In the genomic region with DNA sequence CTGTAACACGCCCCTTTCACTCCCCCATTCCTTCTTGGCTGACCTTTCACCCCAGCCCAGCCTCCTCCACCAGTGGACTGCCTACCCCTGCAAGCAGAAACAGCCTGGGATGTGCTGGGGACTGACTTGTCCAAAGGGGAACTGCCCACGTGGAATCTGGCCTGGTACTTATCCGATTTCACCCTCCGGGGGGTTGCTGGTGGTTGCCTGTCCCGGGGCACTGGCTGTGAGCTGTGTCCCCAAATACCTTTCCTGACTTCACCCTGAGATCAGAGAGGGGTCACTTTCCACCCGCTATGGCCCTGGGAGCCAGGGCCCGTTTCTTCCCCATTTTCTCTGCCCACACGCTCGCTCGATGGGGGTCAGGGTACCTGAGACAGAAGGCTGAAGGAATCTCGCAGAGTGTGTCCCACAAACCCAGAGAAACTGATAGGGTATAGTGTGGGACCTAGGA, we compare ENCODE assay signal across 9 mouse cellular contexts. TPM values are rescaled to one million over a fixed set of nuclear protein-coding genes. Genes with fewer than 3 reads are reported as not detected.
A peak's percentile ranks its signal among the peaks of the same experiment; 100 is the strongest.
DNase-seq lines count a peak whose midpoint lies in the region; ATAC-seq and TF ChIP-seq lines count a peak whose summit lies in the region.
"Had no signal": no experiment of that assay in that cellular context is flagged by ENCODE, and none has a peak within 500 bp of the region (broad histone marks: within the 10 kb centered on the region; RNA-seq: fewer than 3 reads in every experiment).

No protein-coding gene starts in this region.

- TF ChIP-seq POLR2A in bone marrow, adult 2 months (IDR thresholded peaks at IDR 0.05; ENCODE audit: borderline replicate concordance, control insufficient read depth, low read depth, low read length): no peak

- peaks cover 23% of the 10 kb centered on the region for H3K4me1 ChIP-seq in heart, embryonic 12.5 days (replicated peaks)
- H3K4me1 ChIP-seq in lung, embryonic 14.5 days (ENCODE audit: insufficient read depth): no peaks in the 10 kb centered on the region
- peaks cover 2% of the 10 kb centered on the region; the same call in 1 of the 2 replicates for H3K4me1 ChIP-seq in bone marrow, adult 2 months (ENCODE audit: control insufficient read depth, insufficient read depth, low read length)
- peaks cover 21% of the 10 kb centered on the region for H3K4me1 ChIP-seq in intestine, embryonic 15.5 days (replicated peaks)

- H3K4me3 ChIP-seq in heart, embryonic 12.5 days: peak overlapping the region; percentile 50; the same call in 1 of the 2 replicates
- H3K4me3 ChIP-seq in lung, embryonic 14.5 days (ENCODE audit: low read depth, low read length): no peak overlapping the region
- peak overlapping the region; percentile 4 for H3K4me3 ChIP-seq in bone marrow, adult 2 months (replicated peaks; ENCODE audit: control insufficient read depth, low read depth, low read length)
- H3K4me3 ChIP-seq in intestine, embryonic 15.5 days (replicated peaks): peak overlapping the region; percentile 38; the same call in 1 of the 2 replicates

- TF ChIP-seq CTCF in lung, embryonic 14.5 days (IDR thresholded peaks at IDR 0.05; ENCODE audit: low read depth): no peak
- TF ChIP-seq CTCF in bone marrow, adult 2 months (IDR thresholded peaks at IDR 0.05; ENCODE audit: control insufficient read depth, insufficient read depth, low read length): no peak

- no peak overlapping the region for H3K27ac ChIP-seq in heart, embryonic 12.5 days (ENCODE audit: poor library complexity, severe bottlenecking)
- no peak overlapping the region for H3K27ac ChIP-seq in lung, embryonic 14.5 days (ENCODE audit: low read depth)
- H3K27ac ChIP-seq in bone marrow, adult 2 months (ENCODE audit: control insufficient read depth, insufficient read depth, low read depth, low read length, poor library complexity): no peak overlapping the region
- H3K27ac ChIP-seq in intestine, embryonic 15.5 days: no peak overlapping the region
- H3K27ac ChIP-seq: embryonic facial prominence, embryonic 12.5 days had no signal

- ATAC-seq in heart, embryonic 12.5 days (ENCODE audit: insufficient number of reproducible peaks, low FRiP score): no peak
- ATAC-seq in lung, embryonic 14.5 days (ENCODE audit: insufficient read depth): no peak
- ATAC-seq in intestine, embryonic 15.5 days: no peak; the same call in 1 of the 2 replicates
- ATAC-seq in frontal cortex, adult (ENCODE audit: low TSS enrichment): no peak

- WGBS in heart, embryonic 12.5 days: 62% methylated on average over 11 of the region's 11 CpGs
- WGBS in lung, embryonic 14.5 days: 53% methylated on average over 11 of the region's 11 CpGs
- 69% methylated on average over 11 of the region's 11 CpGs for WGBS in bone marrow, adult 2 months
- WGBS in intestine, embryonic 15.5 days: 57% methylated on average over 11 of the region's 11 CpGs

- no peak overlapping the region for H3K9ac ChIP-seq in heart, embryonic 12.5 days
- no peak overlapping the region for H3K9ac ChIP-seq in lung, embryonic 14.5 days
- H3K9ac ChIP-seq in intestine, embryonic 15.5 days: no peak overlapping the region
- H3K9ac ChIP-seq: embryonic facial prominence, embryonic 12.5 days had no signal

- intact Hi-C loops in heart, postnatal 14 days (cut with DNase I): loop anchor here (5.0 kb wide), 1 partner anchor 50 kb away; no protein-coding TSS in a partner anchor

- H3K36me3 ChIP-seq in heart, embryonic 12.5 days: no peaks in the 10 kb centered on the region
- no peaks in the 10 kb centered on the region for H3K36me3 ChIP-seq in lung, embryonic 14.5 days (ENCODE audit: insufficient read depth)
- no peaks in the 10 kb centered on the region for H3K36me3 ChIP-seq in intestine, embryonic 15.5 days
- H3K36me3 ChIP-seq: embryonic facial prominence, embryonic 12.5 days had no signal

- H3K27me3 ChIP-seq in heart, embryonic 12.5 days (replicated peaks): peaks cover 68% of the 10 kb centered on the region
- H3K27me3 ChIP-seq in lung, embryonic 14.5 days (ENCODE audit: insufficient read depth, low read length): peaks cover 11% of the 10 kb centered on the region
- H3K27me3 ChIP-seq in intestine, embryonic 15.5 days (replicated peaks): peaks cover 20% of the 10 kb centered on the region

- H3K9me3 ChIP-seq in heart, embryonic 12.5 days (replicated peaks): no peaks in the 10 kb centered on the region
- H3K9me3 ChIP-seq in lung, embryonic 14.5 days (ENCODE audit: low read depth, low read length): no peaks in the 10 kb centered on the region
- no peaks in the 10 kb centered on the region for H3K9me3 ChIP-seq in intestine, embryonic 15.5 days
- H3K9me3 ChIP-seq: embryonic facial prominence, embryonic 12.5 days had no signal

- H3K4me2 ChIP-seq in heart, embryonic 12.5 days: peak overlapping the region; percentile 87; the same call in 1 of the 2 replicates
- peak overlapping the region; percentile 67; the same call in 1 of the 2 replicates for H3K4me2 ChIP-seq in lung, embryonic 14.5 days
- peak overlapping the region; percentile 81; the same call in 1 of the 2 replicates for H3K4me2 ChIP-seq in intestine, embryonic 15.5 days (replicated peaks)

- no peak for DNase-seq in heart, postnatal 14 days
- DNase-seq in lung, embryonic 14.5 days: no peak
- no peak for DNase-seq in lung, postnatal 14 days
- DNase-seq in adrenal gland, postnatal 10 days: no peak

RNA-seq across cellular contexts. Expression of gene Padi2, which starts 0.7 kb away (rescaled TPM):
- 3.3 and 4.1 TPM in 2 replicates for polyA plus RNA-seq in heart, embryonic 12.5 days (2016; fragmentation: Nextera tagmentation; extraction: Ambion mirVana)
- total RNA-seq in heart, postnatal 14 days (2021): 1 to 10 TPM in 1 of 2 experiments, under 1 TPM in 1; 0.41 to 1.1 TPM
- 1.1 and 1.8 TPM in 2 replicates for polyA plus RNA-seq in lung, embryonic 14.5 days (2014; fragmentation: Nextera tagmentation; extraction: Ambion mirVana)
- 5.6 and 11.4 TPM in 2 replicates for polyA plus RNA-seq in bone marrow, adult 2 months (2011; ENCODE audit: insufficient read depth, insufficient read length, low replicate concordance, missing spikeins)
- polyA plus RNA-seq in intestine, embryonic 15.5 days (2015; fragmentation: Nextera tagmentation; extraction: Ambion mirVana): 3.1 and 3.8 TPM in 2 replicates
- total RNA-seq in adrenal gland, postnatal 10 days (2021): 1 to 10 TPM; 2.4 to 5.5 TPM

RNA-seq across cellular contexts. Expression of gene Sdhb, which starts 54.1 kb away (rescaled TPM):
- polyA plus RNA-seq in heart, embryonic 12.5 days (2016; fragmentation: Nextera tagmentation; extraction: Ambion mirVana): 746 and 756 TPM in 2 replicates
- 100 to 1,000 TPM; 916 to 936 TPM for total RNA-seq in heart, postnatal 14 days (2021)
- 382 and 392 TPM in 2 replicates for polyA plus RNA-seq in lung, embryonic 14.5 days (2014; fragmentation: Nextera tagmentation; extraction: Ambion mirVana)
- 33.6 and 65.3 TPM in 2 replicates for polyA plus RNA-seq in bone marrow, adult 2 months (2011; ENCODE audit: insufficient read depth, insufficient read length, low replicate concordance, missing spikeins)
- polyA plus RNA-seq in intestine, embryonic 15.5 days (2015; fragmentation: Nextera tagmentation; extraction: Ambion mirVana): 539 and 577 TPM in 2 replicates
- total RNA-seq in adrenal gland, postnatal 10 days (2021): 100 to 1,000 TPM; 722 to 784 TPM
